Mouse (Mus musculus) olfactory bulb, adult 2 months (tissue): Measurements from ENCODE around the gene Fxr2.
A peak's percentile ranks its signal among the peaks of the same experiment; 100 is the strongest.

Experiments
- CTCF ChIP-seq: fragments of 200-500 bp; IDR thresholded peaks from 2 replicates; pipeline ENCODE4 v1.5.1; 2012; ENCODE audit warnings: low read depth, mild to moderate bottlenecking, low read length, moderate library complexity; ENCODE audit not compliant: insufficient read depth
- POLR2A ChIP-seq: fragments of 200-500 bp; IDR thresholded peaks from 2 replicates; pipeline ENCODE4 v1.6.1; 2012; ENCODE audit warnings: mild to moderate bottlenecking, low read depth, low read length, moderate library complexity; ENCODE audit not compliant: insufficient read depth

DNA sequence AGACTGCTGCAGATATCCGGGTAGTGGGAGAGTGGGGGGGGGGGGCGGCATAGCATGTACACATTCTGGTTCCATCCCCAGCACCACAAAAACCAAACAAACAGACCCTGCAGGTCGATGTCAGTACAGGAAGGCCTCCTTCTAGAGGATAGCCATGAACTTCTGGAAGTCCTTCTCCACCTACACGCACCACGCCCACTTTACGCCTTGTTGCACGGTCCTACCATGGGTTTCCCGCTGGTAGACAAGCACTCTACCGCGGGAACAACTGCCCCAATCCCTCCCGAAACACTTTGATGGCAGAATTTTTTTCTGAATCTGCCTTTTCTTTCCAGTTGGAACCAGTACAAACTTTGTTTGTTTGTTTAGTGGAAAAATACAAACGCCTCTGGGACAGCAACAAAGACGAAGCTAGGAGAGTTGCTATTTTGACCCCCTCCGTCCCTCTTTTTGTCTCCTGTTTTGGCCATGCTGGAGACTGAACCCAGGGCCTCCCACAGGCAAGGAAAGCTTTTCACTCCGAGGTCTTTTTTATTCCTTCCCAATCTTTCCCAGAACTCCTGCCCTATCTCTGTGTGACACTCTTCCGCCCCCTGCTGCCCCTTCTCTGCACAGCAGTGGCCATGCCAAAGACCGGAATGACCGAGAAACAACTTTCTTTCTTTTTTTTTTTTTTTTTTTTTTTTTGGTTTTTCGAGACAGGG is 19.1 kb upstream of the Fxr2 start:
- TF ChIP-seq POLR2A, result no peak
- peak; percentile 76 for TF ChIP-seq CTCF
